Mouse (Mus musculus) gastrocnemius, adult 8-10 months (tissue): ENCODE results near the gene Gm1043. TPM values are rescaled to one million over a fixed set of nuclear protein-coding genes. Genes with fewer than 3 reads are reported as not detected.

ENCODE experiments used
- DNase-seq, 2 experiments: peaks; one replicate each; pipeline ENCODE4 v3.0.0; 2022; ENCODE audit warnings: low spot score in 2 of 2
- total RNA-seq, 4 experiments: library from RNA; stranded (reverse); gene quantifications; 2 replicates each; pipeline ENCODE4 v1.2.4; 2022

The Gm1043 gene
- total RNA-seq, result not detected

DNA sequence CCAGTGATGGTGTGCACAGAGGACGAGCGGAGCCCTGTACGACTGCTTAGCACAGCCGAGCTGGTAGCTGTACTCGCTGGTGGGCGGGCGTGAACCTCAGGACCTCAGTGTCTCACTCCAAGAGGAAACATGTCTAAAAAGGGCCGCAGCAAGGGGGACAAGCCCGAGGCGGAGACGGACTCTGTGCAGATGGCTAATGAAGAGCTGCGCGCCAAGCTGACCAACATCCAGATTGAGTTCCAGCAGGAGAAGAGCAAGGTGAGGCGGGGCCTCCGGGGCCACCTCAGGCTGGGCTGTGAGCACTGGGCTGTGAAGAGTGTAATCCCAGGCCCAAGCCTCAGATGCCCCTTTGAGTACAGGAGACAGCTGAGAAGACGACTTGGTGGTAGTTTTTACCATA lies at the start of gene Gm1043:
TSS of gene Gm1043 (plus strand) at position 130 of the 400 bp plus-strand sequence.
- DNase-seq, result no peak

DNA sequence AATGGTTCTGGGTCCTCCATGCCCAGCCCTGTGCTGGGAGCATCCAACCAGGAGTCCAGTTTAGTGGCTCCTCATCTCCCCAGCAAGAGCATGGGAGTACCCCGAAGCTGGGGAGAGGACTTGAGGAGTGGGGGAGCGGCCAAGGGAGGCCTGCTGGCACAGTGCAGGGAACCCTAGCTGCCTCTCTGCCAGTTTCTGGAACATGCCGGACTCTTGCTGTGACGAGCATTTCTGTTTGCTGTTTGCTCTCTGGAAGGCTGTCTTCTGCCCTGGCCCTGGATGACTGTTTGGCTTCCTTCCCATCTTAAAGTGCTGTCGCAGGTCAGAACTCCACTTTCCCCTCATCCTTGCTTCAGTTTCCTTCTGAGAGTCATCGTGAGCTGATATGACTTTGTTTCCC lies 49.3 kb upstream of the Gm1043 start:
- DNase-seq, result no peak

DNA sequence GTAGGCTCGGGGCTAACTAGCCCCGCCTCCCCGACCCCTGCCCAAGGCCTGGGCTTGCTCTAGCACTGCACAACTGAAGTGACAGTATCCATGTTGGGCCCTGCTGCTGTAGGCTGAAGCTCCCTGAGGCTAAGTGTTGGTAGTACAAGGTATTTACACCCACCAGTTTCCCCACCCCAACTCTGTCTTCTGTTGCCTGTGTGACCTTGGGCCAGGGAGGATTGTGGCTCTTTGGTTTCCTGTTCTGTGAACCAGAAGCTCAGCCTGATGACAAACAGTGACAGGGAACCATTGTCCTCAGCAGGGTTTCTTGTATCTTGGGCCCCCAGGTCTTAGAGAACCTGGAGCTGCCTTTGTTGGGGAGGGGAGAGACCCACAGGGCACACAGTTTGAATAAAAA lies 48.3 kb upstream of the Gm1043 start:
- DNase-seq, result no peak

DNA sequence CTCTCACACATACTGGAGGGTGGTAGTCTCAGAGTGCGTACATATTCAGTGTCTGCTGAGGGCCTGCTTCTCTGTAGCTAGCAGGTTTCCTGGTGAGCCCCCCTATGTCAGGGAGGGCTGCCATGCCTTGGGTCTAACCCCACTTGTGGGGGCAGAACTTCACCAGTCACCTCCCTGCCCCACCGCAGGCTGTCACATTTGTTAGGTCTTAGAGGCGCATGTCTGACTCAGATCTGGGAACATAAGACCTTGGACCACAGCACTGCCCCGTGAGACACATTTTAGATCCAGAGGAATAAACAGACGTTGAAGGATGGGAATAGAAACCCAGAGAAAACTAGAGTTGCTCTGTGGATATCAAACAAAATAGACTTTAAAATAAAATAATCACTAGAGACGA lies 45.3 kb upstream of the Gm1043 start:
- DNase-seq, result no peak

DNA sequence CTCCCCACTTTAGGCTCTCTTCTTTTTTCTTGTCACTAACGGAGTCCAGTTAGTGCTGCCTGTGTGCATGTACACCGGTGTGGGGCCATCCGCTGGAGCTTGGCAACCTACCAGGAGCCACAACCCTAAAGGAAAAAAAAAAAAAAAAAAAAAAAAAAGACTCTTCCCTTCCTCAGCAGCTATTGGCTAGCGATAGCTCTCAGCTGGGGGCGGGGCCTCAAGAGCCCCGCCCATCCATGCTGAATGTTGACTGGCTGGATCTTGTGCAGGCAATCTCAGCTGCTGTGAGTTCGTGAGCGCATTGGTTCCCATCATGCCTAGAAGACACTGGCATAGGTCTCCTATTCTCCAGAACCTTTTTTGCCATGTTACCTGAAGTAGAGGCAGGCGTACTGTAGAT lies 44.5 kb upstream of the Gm1043 start:
- no peak for DNase-seq

- no peak for DNase-seq
Observed at GRCm38 (mm10) chr5:37041651-37042050, 43.5 kb upstream of the Gm1043 start.

GRCm38 (mm10) chr5:37042934-37043333 lies 42.2 kb upstream of the Gm1043 start:
- no peak for DNase-seq

- DNase-seq, result no peak
Observed at GRCm38 (mm10) chr5:37044793-37045192, 40.4 kb upstream of the Gm1043 start.

GRCm38 (mm10) chr5:37045582-37045981 lies 39.6 kb upstream of the Gm1043 start:
- no peak for DNase-seq

GRCm38 (mm10) chr5:37046791-37047190 lies 38.4 kb upstream of the Gm1043 start:
- no peak for DNase-seq

- no peak for DNase-seq
Observed at GRCm38 (mm10) chr5:37047206-37047915, 37.8 kb upstream of the Gm1043 start.

DNA sequence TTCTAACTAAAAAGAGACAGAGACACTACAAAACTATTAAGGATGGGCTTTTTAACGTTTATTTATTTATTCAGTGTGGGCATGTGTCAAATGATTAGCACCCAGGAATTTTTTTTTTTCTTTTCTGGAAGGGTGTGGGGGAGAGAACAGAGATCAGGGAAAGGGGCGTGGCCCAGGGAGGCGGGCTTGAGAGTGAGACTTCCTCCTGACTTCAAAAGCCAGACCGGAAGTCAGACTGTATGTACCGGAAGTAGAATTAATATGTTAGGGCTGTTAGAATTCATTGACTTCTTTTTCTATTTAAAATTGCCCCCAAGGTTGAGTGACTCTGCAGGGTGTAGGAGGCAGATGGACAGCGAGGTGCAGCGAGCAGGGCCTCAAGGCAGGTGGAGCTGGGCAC lies 37.2 kb upstream of the Gm1043 start:
- no peak for DNase-seq

DNA sequence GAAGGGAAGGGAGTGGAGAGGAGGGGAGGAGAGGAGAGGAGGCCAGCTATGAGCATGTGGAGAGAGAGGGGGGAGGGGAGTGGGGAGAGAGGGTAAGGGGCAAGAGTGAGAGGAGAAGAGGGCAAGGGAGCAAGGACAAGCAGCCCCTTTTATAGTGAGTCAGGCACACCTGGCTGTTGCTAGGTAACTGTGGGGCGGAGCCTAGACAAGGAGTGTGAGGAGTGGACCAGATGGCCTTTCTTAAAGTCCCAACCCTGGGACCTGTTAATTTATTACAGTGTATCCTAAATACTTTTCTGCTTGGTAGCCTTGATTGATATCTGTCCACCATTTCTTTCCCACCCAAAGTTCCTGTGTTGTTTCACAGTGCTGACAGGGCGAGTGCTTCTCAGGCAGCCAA lies 36.1 kb upstream of the Gm1043 start:
- DNase-seq, result no peak

- no peak for DNase-seq
Observed at GRCm38 (mm10) chr5:37050521-37051373, 34.4 kb upstream of the Gm1043 start.

GRCm38 (mm10) chr5:37051374-37052100 lies 33.6 kb upstream of the Gm1043 start:
- DNase-seq, result no peak

DNA sequence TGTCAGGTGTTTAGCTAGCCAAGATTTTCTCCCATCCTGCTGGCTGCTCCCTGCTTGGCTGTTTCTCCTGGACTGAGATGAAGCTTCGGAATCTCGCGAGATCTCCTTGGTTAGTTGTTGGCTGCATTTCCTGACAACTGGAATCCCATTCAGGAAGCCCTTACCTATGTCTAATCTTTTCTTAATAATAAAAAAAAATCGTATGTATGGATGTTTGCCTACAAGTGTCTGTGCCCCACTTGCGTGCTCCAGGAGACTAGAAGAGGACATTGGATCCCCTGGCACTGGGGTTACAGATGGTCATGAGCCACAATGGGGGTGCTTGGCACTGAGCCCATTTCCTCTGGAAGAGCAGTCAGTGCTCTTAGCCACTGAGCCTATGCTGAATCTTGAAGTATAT lies 32.3 kb upstream of the Gm1043 start:
- no peak for DNase-seq

DNA sequence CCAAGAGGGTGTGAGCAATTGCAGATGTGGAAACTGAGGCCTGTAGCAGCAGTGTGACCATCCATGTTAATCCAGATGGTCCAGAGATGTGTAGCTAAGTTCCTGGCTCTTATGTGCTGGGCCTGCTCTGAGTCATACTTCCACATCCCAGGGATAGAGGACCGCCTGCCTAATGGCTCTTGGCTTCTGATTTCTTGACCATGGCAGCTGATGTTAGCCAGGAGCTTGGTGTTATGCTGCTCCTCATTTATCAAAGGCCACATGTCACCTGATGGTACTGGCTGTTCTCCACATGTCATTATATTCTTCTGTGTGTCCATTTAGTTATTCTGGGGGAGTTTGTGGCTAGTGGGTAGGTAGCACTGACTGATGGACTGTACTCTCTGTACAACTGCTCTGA lies 29.4 kb upstream of the Gm1043 start:
- DNase-seq, result no peak

DNA sequence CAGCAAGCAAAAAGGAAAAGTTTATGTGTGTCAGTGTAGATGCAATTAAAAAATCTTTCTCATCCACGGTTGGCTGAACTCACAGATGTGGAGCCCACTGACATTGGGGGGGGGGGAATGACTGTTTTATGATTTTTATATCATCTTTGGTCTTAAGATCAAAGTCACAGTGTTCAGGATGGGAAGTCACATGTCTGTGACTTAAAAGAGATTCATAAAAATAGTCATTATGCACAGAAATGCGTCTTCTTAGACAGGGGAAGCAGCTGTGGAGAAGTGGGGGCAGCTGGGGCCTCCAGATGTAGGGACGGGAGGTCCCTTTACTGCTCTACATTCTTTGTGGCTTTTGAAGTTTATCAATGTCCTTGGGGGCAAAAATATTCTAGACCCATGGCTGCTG lies 28.7 kb upstream of the Gm1043 start:
- no peak for DNase-seq

GRCm38 (mm10) chr5:37061612-37062011 lies 23.6 kb upstream of the Gm1043 start:
- no peak for DNase-seq

DNA sequence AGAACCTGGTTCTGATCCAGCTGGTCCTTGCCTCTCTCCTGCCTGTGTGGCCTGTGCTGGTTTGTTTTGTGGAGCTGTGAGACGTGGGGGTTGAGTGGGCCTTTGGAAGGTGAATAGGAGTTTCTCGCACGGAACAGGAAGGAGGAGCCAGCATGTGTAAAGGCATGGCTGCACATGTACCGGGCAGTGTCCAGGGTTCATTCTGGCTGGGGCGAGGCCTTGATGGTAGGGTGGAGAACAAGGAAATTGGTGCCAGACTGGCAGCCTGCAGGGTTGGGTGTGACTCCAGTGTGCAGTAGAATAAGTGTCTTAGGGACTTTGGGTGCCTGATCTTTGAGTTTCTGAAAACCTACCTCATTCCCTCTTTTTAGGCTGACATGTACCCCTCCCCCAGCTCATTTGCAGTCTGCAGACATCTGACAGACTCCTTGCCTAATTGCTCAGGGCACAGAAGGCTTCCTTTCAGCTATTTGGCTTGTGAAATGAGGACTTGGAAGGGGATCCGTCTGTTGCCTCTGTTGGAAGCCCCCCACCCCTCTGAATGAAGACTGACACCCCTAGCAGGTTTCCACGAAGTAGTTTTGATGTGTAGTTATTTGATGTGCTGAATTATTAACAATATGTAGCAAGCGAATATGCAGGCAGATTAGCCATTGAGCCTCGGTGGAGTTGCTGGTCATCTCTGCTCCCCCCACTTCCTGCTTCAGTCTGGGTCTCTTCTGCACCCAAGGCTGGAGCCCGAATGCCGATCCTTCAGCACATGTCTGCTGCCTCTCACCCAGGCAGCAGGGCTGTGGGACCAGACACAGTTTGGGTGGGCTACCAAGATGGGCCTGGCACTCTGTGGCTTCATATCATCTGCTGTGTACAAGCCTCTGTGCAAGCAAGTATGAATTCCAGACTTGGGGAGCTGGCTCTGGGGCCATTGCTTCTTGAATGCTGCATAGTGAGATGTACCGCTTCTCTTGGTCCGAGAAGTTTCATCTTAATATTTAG lies 20.4 kb upstream of the Gm1043 start:
- DNase-seq, result no peak
